Comparison of ENCODE assay signal across 48 mouse cellular contexts in genomic region chr3:54737317-54737716, GRCm38 (mm10). TPM values are rescaled to one million over a fixed set of nuclear protein-coding genes. Genes with fewer than 3 reads are reported as not detected.
"Had no signal": no experiment of that assay in that cellular context is flagged by ENCODE, and none has a peak within 500 bp of the region (broad histone marks: within the 10 kb centered on the region; RNA-seq: fewer than 3 reads in every experiment).

No protein-coding gene starts in this region.

- H3K4me2 ChIP-seq: heart, embryonic 11.5 days; heart, embryonic 12.5 days; heart, embryonic 15.5 days; hindbrain, embryonic 12.5 days; hindbrain, embryonic 13.5 days; hindbrain, embryonic 14.5 days; intestine, embryonic 15.5 days had no signal

- H3K27me3 ChIP-seq: heart, embryonic 12.5 days; heart, embryonic 13.5 days; heart, embryonic 15.5 days; hindbrain, embryonic 12.5 days; hindbrain, embryonic 13.5 days; hindbrain, embryonic 15.5 days; intestine, embryonic 15.5 days; kidney, embryonic 15.5 days had no signal

- DNase-seq: heart, postnatal 10 days; heart, postnatal 14 days; heart, postnatal 36 days; heart, postnatal 4 days; kidney, adult 11 months; kidney, adult 18-20 months; kidney, adult 2 months; kidney, adult 8-10 months; kidney, adult 9 months; kidney, postnatal 10 days; kidney, postnatal 14 days; kidney, postnatal 25 days; kidney, postnatal 36 days; kidney, postnatal 4 days; layer of hippocampus, adult 9-11 months; layer of hippocampus, postnatal 36 days had no signal

- H3K4me1 ChIP-seq: heart, embryonic 10.5 days; intestine, embryonic 15.5 days had no signal

- H3K4me3 ChIP-seq: heart, embryonic 10.5 days; heart, embryonic 12.5 days; heart, embryonic 13.5 days; heart, embryonic 15.5 days; hindbrain, embryonic 10.5 days; hindbrain, embryonic 12.5 days; hindbrain, embryonic 13.5 days; hindbrain, embryonic 15.5 days; intestine, embryonic 15.5 days; kidney, embryonic 15.5 days; layer of hippocampus, adult 2 months had no signal

- H3K9ac ChIP-seq: heart, embryonic 12.5 days; heart, embryonic 13.5 days; heart, embryonic 15.5 days; hindbrain, embryonic 12.5 days; hindbrain, embryonic 13.5 days; hindbrain, embryonic 14.5 days; hindbrain, embryonic 15.5 days; intestine, embryonic 15.5 days; kidney, embryonic 15.5 days had no signal

- ATAC-seq: hindbrain, embryonic 16.5 days; hindbrain, postnatal 0 days; inflammation-experienced regulatory T-cells, adult 6 months; intestine, embryonic 15.5 days; intestine, embryonic 16.5 days; intestine, postnatal 0 days had no signal

- H3K27ac ChIP-seq: heart, embryonic 10.5 days; heart, embryonic 13.5 days; heart, embryonic 15.5 days; hindbrain, embryonic 10.5 days; hindbrain, embryonic 12.5 days; hindbrain, embryonic 13.5 days; hindbrain, embryonic 14.5 days; hindbrain, embryonic 15.5 days; hindbrain, postnatal 0 days; intestine, embryonic 15.5 days; kidney, embryonic 15.5 days; kidney, postnatal 0 days; layer of hippocampus, adult 2 months had no signal

- H3K9me3 ChIP-seq: heart, embryonic 10.5 days; heart, embryonic 12.5 days; heart, embryonic 13.5 days; heart, embryonic 15.5 days; hindbrain, embryonic 12.5 days; hindbrain, embryonic 13.5 days; hindbrain, embryonic 15.5 days; intestine, embryonic 15.5 days; kidney, embryonic 15.5 days had no signal

RNA-seq across cellular contexts. Expression of gene Smad9, which starts 18.1 kb away (rescaled TPM):
- total RNA-seq: hematopoietic stem cell, adult 5-6 weeks had no signal
- polyA plus RNA-seq: inflammation-experienced regulatory T-cells, adult 6 months had no signal

RNA-seq across cellular contexts. Expression of gene Gm21958, which starts 23.2 kb away (rescaled TPM):
- total RNA-seq: heart, postnatal 10 days; heart, postnatal 14 days; heart, postnatal 25 days; heart, postnatal 36 days; heart, postnatal 4 days; hematopoietic stem cell, adult 5-6 weeks; hindbrain, postnatal 0 days; layer of hippocampus, adult 18-20 months; layer of hippocampus, adult 2 months; layer of hippocampus, adult 8-10 months; layer of hippocampus, postnatal 10 days; layer of hippocampus, postnatal 14 days; layer of hippocampus, postnatal 25 days; layer of hippocampus, postnatal 36 days; left cerebral cortex, adult 18-20 months had no signal
- polyA plus RNA-seq: heart, embryonic 10.5 days; heart, embryonic 16.5 days; heart, postnatal 0 days; hindbrain, embryonic 11.5 days; hindbrain, embryonic 14.5 days; hindbrain, postnatal 0 days; intestine, embryonic 15.5 days; intestine, embryonic 16.5 days; intestine, postnatal 0 days; kidney, adult 2 months; kidney, embryonic 16.5 days; large intestine, adult 2 months had no signal
